Mouse (Mus musculus): ENCODE measurements around the gene Mfap4. TPM values are rescaled to one million over a fixed set of nuclear protein-coding genes. Genes with fewer than 3 reads are reported as not detected.

Gene Mfap4
- polyA plus RNA-seq, 1 experiment from 2014 or later, result 256 TPM

DNA sequence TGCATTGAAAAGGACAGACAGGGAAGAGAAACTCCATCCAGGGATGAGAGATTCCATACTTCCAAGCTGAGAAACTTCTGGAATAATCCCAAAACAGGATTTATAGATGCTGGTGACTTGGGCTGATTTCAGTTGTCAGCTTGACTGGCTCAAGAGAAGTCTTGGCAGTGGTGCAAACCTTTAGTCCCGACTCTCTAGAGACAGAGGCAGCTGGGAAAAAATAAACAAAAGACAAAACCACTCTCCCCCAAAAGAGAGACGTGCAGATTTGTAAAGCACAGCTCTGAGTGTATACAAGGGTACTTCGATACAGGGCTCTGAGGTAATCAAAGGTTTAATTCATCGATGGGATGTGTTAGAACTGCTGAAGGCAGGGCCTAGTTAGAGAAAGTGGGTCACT, 19.8 kb upstream of the Mfap4 start:
- Histone ChIP-seq H3K9me3 (no peaks in the 10 kb centered on the region), H3K9ac (no peak overlapping the region), H3K36me3 (no peaks in the 10 kb centered on the region), H3K4me3 (no peak overlapping the region), H3K27me3 (no peaks in the 10 kb centered on the region), H3K4me2 (replicated peaks) (no peak overlapping the region), H3K4me1 (peaks cover 3% of the 10 kb centered on the region), H3K27ac (no peak overlapping the region)
- ATAC-seq (ENCODE audit: insufficient number of reproducible peaks, insufficient read depth, low FRiP score, low TSS enrichment), result no peak
- 67% methylated on average over 4 of the region's 4 CpGs for WGBS

DNA sequence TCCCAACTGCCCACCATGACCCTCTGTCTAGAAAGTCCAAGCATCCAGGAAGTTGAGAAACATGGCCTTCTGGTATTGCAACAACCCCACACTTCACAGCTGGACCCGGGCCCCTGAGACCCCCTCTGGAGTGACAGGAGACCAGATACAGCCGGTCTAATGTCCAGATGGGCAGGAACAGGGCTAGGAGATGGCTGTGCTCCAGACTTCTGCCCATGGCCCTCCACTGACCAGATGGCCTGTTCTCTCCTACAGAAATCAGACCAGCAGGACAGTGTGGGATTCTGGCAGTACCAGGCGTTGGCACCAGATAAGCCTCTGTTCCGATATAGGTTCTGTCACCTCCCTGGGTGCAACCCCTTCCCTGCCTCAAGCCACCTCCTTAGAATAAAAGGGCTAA, 16.7 kb upstream of the Mfap4 start:
- 84% methylated on average over 4 of the region's 4 CpGs for WGBS

DNA sequence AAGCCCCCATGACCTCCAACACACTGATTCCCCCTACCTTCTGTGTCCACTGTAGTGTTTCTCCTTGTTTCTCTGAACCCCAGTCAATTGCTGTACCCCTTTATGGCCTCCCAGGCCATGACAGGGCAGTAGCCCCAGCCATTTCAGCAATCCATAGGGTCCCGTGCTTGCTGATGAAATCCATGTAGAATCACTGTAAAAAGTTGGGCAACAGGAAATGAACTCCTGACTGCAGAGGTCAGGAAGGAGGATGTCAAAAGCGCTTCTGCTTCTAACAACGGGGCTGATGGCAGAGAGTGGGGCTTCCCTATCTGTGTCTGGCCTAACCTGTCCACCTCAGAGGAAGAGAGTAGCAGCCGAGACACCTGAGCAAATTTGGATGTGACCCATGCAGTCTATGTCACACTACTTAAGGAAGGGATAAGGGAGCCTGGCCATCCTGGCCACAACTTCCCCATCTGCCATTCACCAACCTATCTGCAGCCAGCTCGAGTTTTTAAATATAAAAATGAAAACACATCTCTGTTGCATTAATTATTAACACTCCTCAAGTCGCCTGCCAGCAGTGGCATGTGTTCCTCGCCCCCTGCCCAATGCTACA, 15.8 kb upstream of the Mfap4 start:
- no peak overlapping the region for H3K9ac ChIP-seq
- H3K27ac ChIP-seq, result no peak overlapping the region
- H3K4me3 ChIP-seq, result no peak overlapping the region
- no peaks in the 10 kb centered on the region for H3K36me3 ChIP-seq
- H3K9me3 ChIP-seq, result no peaks in the 10 kb centered on the region
- no peaks in the 10 kb centered on the region for H3K27me3 ChIP-seq
- peaks cover 3% of the 10 kb centered on the region for H3K4me1 ChIP-seq
- ATAC-seq (ENCODE audit: insufficient number of reproducible peaks, insufficient read depth, low FRiP score, low TSS enrichment), result no peak
- H3K4me2 ChIP-seq (replicated peaks), result no peak overlapping the region
- 60% methylated on average over 7 of the region's 7 CpGs for WGBS

More for the DNA sequence above, 16.7 kb upstream of the Mfap4 start:
- Histone ChIP-seq H3K9ac (no peak overlapping the region), H3K9me3 (no peaks in the 10 kb centered on the region), H3K4me1 (peaks cover 3% of the 10 kb centered on the region), H3K4me3 (no peak overlapping the region), H3K4me2 (replicated peaks) (no peak overlapping the region), H3K27me3 (no peaks in the 10 kb centered on the region), H3K27ac (no peak overlapping the region), H3K36me3 (no peaks in the 10 kb centered on the region)
- ATAC-seq (ENCODE audit: insufficient number of reproducible peaks, insufficient read depth, low FRiP score, low TSS enrichment), result no peak

DNA sequence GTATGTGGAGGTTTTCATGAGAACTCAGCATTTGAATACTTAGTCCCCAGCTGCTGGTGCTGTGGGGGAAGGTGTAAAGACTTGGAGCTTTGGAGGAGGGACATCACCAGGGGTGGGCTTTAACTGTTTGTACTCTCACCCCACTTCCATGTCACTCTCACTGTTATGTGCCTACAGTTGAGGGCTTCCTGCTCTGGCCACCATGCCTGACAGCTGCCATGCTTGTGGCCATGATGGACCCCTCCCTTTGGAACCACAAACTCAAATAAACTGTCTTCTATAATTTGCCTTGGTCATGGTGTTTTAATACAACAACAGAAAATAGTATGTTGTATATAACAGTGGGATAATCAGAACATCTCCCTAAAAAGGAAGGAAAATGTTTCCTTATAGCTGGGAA, 14.4 kb upstream of the Mfap4 start:
- H3K4me3 ChIP-seq, result no peak overlapping the region
- no peak overlapping the region for H3K4me2 ChIP-seq (replicated peaks)
- H3K4me1 ChIP-seq, result peaks cover 3% of the 10 kb centered on the region
- no peak overlapping the region for H3K9ac ChIP-seq
- no peaks in the 10 kb centered on the region for H3K36me3 ChIP-seq
- no peak overlapping the region for H3K27ac ChIP-seq
- ATAC-seq (ENCODE audit: insufficient number of reproducible peaks, insufficient read depth, low FRiP score, low TSS enrichment), result no peak
- H3K9me3 ChIP-seq, result no peaks in the 10 kb centered on the region
- no peaks in the 10 kb centered on the region for H3K27me3 ChIP-seq

DNA sequence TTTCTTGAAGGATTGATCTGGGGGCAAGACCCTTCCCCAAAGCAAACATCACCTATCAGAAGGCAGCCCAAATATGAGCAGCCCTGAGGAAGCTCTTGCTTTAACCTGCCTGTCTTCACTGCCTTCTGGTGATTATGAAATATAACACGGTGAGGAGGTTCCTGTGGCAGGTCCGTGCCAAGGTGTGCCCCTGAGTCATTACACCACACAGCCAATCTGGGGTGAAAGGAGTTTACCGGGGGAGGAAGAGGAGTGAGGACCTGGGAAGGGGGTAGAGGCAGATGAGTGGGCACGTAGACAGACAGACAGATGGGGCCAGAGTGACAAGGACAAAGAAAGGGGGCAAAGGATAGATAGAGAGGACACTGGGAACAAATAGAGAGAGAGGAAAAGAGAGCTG, 11.6 kb upstream of the Mfap4 start:
- 62% methylated on average over 4 of the region's 4 CpGs for WGBS
- peaks cover 17% of the 10 kb centered on the region for H3K4me1 ChIP-seq

DNA sequence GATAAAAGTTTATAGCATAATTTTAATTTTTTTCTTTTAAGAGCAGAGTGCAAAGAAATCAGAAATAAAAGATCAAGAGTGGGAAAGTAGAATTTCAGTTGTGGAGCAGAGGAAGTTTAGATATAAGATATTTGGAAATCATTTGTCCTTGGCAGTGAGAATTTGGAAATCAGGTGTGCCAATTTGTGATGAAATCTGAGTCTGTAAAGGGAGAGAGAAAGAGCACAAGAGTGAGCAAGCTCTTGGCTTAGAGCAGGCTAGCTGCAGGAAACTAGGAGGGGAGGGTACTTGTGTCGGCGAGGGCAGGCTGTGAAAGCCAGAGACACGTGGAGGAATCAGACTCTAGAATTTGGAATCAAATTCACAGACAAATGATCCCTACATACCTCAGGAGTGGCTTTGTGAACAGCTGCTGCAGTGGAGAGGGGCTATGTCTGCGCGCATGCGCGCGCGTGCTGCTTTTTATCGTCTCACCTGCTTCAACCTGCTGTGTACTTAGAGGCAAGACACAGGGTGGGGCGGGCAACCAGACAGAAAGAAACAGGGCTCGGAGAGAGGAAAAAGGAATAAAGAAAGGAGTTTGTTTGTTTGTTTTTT, 8.3 kb upstream of the Mfap4 start:
- H3K9me3 ChIP-seq, result no peaks in the 10 kb centered on the region
- peak overlapping the region; percentile 55 for H3K27ac ChIP-seq
- H3K4me1 ChIP-seq, result peaks cover 23% of the 10 kb centered on the region
- no peaks in the 10 kb centered on the region for H3K36me3 ChIP-seq
- H3K4me2 ChIP-seq (replicated peaks), result peak overlapping the region; percentile 30
- no peak overlapping the region for H3K4me3 ChIP-seq
- no peak for ATAC-seq (ENCODE audit: insufficient number of reproducible peaks, insufficient read depth, low FRiP score, low TSS enrichment)
- no peaks in the 10 kb centered on the region for H3K27me3 ChIP-seq
- H3K9ac ChIP-seq, result peak overlapping the region; percentile 24
- WGBS, result 49% methylated on average over 12 of the region's 12 CpGs

More for the DNA sequence above, 11.6 kb upstream of the Mfap4 start:
- H3K27ac ChIP-seq, result no peak overlapping the region
- no peaks in the 10 kb centered on the region for H3K36me3 ChIP-seq
- no peak for ATAC-seq (ENCODE audit: insufficient number of reproducible peaks, insufficient read depth, low FRiP score, low TSS enrichment)
- H3K9ac ChIP-seq, result no peak overlapping the region
- H3K9me3 ChIP-seq, result no peaks in the 10 kb centered on the region
- no peaks in the 10 kb centered on the region for H3K27me3 ChIP-seq
- no peak overlapping the region for H3K4me3 ChIP-seq
- no peak overlapping the region for H3K4me2 ChIP-seq (replicated peaks)

DNA sequence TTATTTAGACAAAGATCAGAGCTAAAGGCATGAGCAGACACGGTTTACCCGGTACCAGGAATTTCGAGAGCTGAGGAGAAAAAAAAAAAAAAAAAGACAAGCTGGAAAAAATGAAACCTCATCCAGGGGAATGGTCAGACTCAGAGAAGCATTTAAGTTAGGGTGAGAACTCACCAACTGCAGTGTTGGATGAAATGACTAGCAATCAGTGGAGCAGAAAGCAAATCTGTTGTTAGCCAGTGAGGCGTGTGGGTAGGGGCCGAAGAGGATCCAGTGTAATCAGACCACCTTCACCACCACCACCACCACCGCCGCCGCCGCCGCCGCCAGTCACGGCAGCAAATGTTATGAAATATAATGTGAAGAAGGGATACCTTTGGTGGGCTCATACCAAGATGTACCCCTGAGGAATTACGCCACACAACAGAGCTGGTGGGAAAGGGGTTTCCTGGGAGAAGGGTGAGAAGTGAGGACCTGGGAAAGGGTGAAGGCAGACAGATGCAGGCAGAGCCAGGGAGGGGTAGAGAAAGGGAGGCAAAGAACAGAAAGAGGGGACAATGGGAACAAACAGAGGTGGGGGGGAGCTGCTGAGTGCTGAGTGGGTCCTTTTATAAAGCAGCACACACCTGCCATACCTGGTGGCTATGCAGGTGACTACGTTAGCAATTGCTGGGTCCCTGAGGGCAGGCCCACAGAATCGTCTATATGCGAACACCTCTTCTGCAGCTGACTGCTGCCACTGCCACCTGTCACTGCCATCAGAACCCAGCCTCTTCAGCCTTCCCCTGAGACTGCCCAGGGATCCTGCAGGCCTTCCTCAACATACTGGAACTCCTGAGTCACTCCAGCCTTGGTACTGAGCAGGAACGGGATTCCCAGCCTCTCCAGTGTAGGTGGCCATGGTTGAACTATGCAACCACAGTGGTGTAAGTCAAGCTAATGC, 7.4 kb upstream of the Mfap4 start:
- Histone ChIP-seq H3K36me3 (no peaks in the 10 kb centered on the region), H3K4me3 (no peak overlapping the region), H3K27ac (peak overlapping the region; percentile 70), H3K27me3 (no peaks in the 10 kb centered on the region), H3K9me3 (no peaks in the 10 kb centered on the region), H3K4me1 (peaks cover 26% of the 10 kb centered on the region), H3K9ac (no peak overlapping the region), H3K4me2 (replicated peaks) (peak overlapping the region; percentile 29)
- 53% methylated on average over 17 of the region's 17 CpGs for WGBS
- no peak for ATAC-seq (ENCODE audit: insufficient number of reproducible peaks, insufficient read depth, low FRiP score, low TSS enrichment)

DNA sequence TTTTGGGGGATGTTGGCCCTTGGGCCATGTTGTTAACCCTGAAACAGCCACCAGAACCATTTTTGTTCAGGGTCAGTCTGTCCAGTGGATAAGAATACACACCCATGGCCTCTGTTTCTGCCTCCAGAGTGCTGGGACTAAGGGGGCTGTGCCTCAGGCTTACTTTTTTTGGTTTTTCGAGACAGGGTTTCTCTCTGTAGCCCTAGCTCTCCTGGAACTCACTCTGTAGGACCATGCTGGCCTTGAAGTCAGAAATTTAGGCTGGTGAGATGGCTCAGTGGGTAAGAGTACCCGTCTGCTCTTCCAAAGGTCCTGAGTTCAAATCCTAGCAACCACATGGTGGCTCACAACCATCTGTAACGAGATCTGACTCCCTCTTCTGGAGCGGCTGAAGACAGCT, 6.4 kb upstream of the Mfap4 start:
- Histone ChIP-seq H3K27ac (no peak overlapping the region), H3K4me3 (no peak overlapping the region), H3K27me3 (no peaks in the 10 kb centered on the region), H3K36me3 (no peaks in the 10 kb centered on the region), H3K9me3 (no peaks in the 10 kb centered on the region), H3K4me2 (replicated peaks) (no peak overlapping the region), H3K9ac (no peak overlapping the region), H3K4me1 (peaks cover 34% of the 10 kb centered on the region)
- no peak for ATAC-seq (ENCODE audit: insufficient number of reproducible peaks, insufficient read depth, low FRiP score, low TSS enrichment)
- WGBS, result 87% methylated on average over 4 of the region's 4 CpGs

DNA sequence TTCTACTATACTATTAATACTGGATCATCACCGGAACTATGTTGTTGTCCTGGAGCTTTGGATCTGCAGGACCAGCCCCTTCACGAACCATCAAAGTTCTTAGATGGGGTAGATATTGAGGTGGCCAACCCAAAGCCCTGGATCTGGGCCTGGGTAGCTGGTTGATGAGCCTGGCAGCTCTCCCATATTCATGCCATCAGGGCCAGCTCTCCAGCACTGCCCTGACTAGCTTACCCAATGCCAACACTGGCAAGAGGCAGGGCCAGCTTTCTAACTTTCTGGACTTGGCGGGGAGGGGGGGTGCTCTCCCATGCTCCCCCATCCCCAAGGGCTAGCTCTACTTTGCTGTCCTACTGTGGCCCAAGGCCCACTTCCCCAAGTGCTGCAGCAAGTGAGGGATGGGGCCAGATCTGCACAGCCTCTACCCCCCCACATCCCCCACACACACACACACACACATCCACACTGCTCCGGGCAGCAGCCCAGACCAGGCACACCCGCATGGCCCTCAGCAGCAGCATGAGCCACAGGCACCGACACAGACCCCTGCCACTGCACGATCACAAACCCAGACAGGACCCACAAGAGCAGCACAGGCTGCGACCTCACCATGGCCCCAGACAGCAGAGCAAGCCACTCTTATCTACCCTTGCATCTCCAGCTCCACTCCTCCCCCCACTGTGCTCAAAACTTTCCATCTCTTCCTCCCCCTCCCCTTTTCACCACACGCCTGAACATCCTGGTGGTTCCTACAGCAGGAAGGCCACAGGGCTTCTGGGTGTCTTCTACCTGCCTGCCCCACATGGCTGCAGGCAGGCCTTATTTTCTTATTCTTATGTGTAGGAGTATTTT, 3.8 kb upstream of the Mfap4 start:
- H3K9ac ChIP-seq, result no peak overlapping the region; the same call in 1 of the 2 replicates
- H3K27me3 ChIP-seq, result no peaks in the 10 kb centered on the region
- no peaks in the 10 kb centered on the region for H3K9me3 ChIP-seq
- peak overlapping the region; percentile 63 for H3K27ac ChIP-seq
- H3K36me3 ChIP-seq, result no peaks in the 10 kb centered on the region
- no peak for ATAC-seq (ENCODE audit: insufficient number of reproducible peaks, insufficient read depth, low FRiP score, low TSS enrichment)
- H3K4me1 ChIP-seq, result peaks cover 51% of the 10 kb centered on the region
- no peak overlapping the region for H3K4me3 ChIP-seq
- 58% methylated on average over 9 of the region's 9 CpGs for WGBS
- no peak overlapping the region for H3K4me2 ChIP-seq (replicated peaks)

DNA sequence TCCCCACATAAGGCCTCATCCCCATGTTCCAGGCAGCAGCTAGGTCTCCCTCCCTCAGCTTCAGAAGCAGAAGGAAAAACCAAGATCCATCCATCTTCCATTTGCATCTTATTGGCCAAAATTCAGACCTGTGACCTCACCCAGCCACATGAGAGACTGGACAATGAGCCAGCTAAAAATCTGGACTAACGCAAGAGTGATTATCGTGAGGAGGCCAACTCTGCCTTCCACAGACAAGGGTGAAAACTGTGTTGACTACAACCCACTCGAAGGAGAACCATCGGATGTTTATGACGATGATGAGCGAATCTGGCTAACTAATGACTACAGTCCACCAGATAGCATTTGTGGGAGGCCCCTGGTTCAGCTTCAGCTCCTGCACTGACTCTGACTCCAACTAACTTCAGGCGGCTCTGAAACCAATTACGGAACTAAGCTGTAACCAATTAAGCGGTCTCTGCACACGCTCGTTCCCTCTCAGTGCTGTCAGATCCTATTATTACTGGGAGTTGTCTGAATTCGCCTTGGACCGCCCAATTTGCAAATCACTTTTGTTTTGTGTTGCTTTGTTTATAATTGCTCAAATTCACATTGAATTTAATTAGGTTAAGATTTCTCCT, 1.9 kb upstream of the Mfap4 start:
- no peak for ATAC-seq (ENCODE audit: insufficient number of reproducible peaks, insufficient read depth, low FRiP score, low TSS enrichment)

DNA sequence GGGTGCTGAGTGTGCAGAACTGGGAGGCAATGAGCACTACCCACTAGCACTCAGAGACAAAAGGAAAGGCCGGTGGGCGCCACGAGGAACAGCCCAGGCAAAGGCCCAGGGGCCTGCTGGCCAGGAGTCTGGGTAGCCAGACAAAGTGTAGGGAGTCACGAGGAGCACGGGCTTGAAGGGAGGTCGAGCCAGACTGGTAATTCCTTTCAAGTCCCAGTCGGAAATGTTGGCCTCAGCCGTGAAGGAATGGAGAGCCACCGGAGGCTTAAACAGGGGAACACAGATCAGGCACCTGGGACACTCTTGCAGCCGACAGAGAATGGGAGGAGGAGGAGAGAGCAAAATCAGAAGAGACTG, 997 bp upstream of the Mfap4 start:
- Histone ChIP-seq H3K27ac (peak overlapping the region; percentile 99), H3K27me3 (no peaks in the 10 kb centered on the region), H3K9me3 (no peaks in the 10 kb centered on the region), H3K4me3 (peak overlapping the region; percentile 12; the same call in 1 of the 2 replicates), H3K4me1 (peaks cover 58% of the 10 kb centered on the region), H3K36me3 (peaks cover 25% of the 10 kb centered on the region), H3K4me2 (replicated peaks) (peak overlapping the region; percentile 86), H3K9ac (peak overlapping the region; percentile 38; the same call in 1 of the 2 replicates)
- 7% methylated on average over 10 of the region's 10 CpGs for WGBS
- ATAC-seq (ENCODE audit: insufficient number of reproducible peaks, insufficient read depth, low FRiP score, low TSS enrichment), result no peak

More for the DNA sequence above, 1.9 kb upstream of the Mfap4 start:
- H3K9me3 ChIP-seq, result no peaks in the 10 kb centered on the region
- H3K27me3 ChIP-seq, result no peaks in the 10 kb centered on the region
- peak overlapping the region; percentile 99 for H3K27ac ChIP-seq
- H3K4me1 ChIP-seq, result peaks cover 57% of the 10 kb centered on the region
- no peak overlapping the region for H3K9ac ChIP-seq
- H3K4me3 ChIP-seq, result no peak overlapping the region
- H3K36me3 ChIP-seq, result peaks cover 16% of the 10 kb centered on the region
- no peak overlapping the region for H3K4me2 ChIP-seq (replicated peaks)
- WGBS, result 25% methylated on average over 13 of the region's 13 CpGs
